16 mouse cellular contexts compared by ENCODE assay signal in genomic region chr3:20864241-20864640, GRCm38 (mm10).
"Had no signal": no experiment of that assay in that cellular context is flagged by ENCODE, and none has a peak within 500 bp of the region (broad histone marks: within the 10 kb centered on the region; RNA-seq: fewer than 3 reads in every experiment).

No protein-coding gene starts in this region.

- ATAC-seq: hindbrain, embryonic 16.5 days; intestine, embryonic 15.5 days; intestine, postnatal 0 days had no signal

- DNase-seq: gastrocnemius, postnatal 14 days; gastrocnemius, postnatal 36 days; heart, adult 11 months; heart, adult 2 months; heart, postnatal 14 days; heart, postnatal 36 days; kidney, adult 18-20 months; kidney, adult 8-10 months; kidney, postnatal 10 days; kidney, postnatal 25 days; kidney, postnatal 4 days; liver; liver, embryonic 13.5 days had no signal
